Mouse (Mus musculus) layer of hippocampus, postnatal 10 days (tissue): Measurements from ENCODE around the gene Bcor. TPM values are rescaled to one million over a fixed set of nuclear protein-coding genes. Genes with fewer than 3 reads are reported as not detected.

Experiments used
- DNase-seq, 2 experiments: peaks; one replicate each; pipeline ENCODE4 v3.0.0; 2021; ENCODE audit warnings: low spot score in 2 of 2
- total RNA-seq, 2 experiments: library from RNA; stranded (reverse); gene quantifications; 2 replicates each; pipeline ENCODE4 v1.2.3; 2021

Gene Bcor
- total RNA-seq, 2 experiments from 2014 or later, result 18.2 to 18.5 TPM

- DNase-seq, result no peak
Observed at GRCm38 (mm10) chrX:12007832-12008540, 152.2 kb downstream of the Bcor start.

GRCm38 (mm10) chrX:12006882-12007753 lies 153.0 kb downstream of the Bcor start:
- peak in 1 of 2 experiments; percentile 49 for DNase-seq

GRCm38 (mm10) chrX:12006031-12006881 lies 153.9 kb downstream of the Bcor start:
- DNase-seq, result peak; percentile 56 to 64

- DNase-seq, result peak in 1 of 2 experiments; percentile 15
Observed at GRCm38 (mm10) chrX:12005181-12006030, 154.7 kb downstream of the Bcor start.

- DNase-seq, result no peak
Observed at GRCm38 (mm10) chrX:12004416-12004815, 155.7 kb downstream of the Bcor start.

GRCm38 (mm10) chrX:12003947-12004346 lies 156.2 kb downstream of the Bcor start:
- DNase-seq, result peak in 1 of 2 experiments; percentile 11

- no peak for DNase-seq
Observed at GRCm38 (mm10) chrX:12003539-12003938, 156.6 kb downstream of the Bcor start.

GRCm38 (mm10) chrX:12003106-12003505 lies 157.0 kb downstream of the Bcor start:
- DNase-seq, result peak in 1 of 2 experiments; percentile 14

- no peak for DNase-seq
Observed at GRCm38 (mm10) chrX:12002596-12002995, 157.6 kb downstream of the Bcor start.

- no peak for DNase-seq
Observed at GRCm38 (mm10) chrX:12001969-12002368, 158.2 kb downstream of the Bcor start.

- peak in 1 of 2 experiments; percentile 11 for DNase-seq
Observed at GRCm38 (mm10) chrX:12001336-12001735, 158.8 kb downstream of the Bcor start.

GRCm38 (mm10) chrX:12000620-12001019 lies 159.5 kb downstream of the Bcor start:
- no peak for DNase-seq

- DNase-seq, result peak in 1 of 2 experiments; percentile 21
Observed at GRCm38 (mm10) chrX:11999951-12000350, 160.2 kb downstream of the Bcor start.

- DNase-seq, result peak in 1 of 2 experiments; percentile 45
Observed at GRCm38 (mm10) chrX:11998934-11999336, 161.2 kb downstream of the Bcor start.

- DNase-seq, result no peak
Observed at GRCm38 (mm10) chrX:11996891-11997290, 163.3 kb downstream of the Bcor start.

GRCm38 (mm10) chrX:11996489-11996888 lies 163.7 kb downstream of the Bcor start:
- no peak for DNase-seq

- DNase-seq, result no peak
Observed at GRCm38 (mm10) chrX:11993641-11994419, 166.3 kb downstream of the Bcor start.

GRCm38 (mm10) chrX:11989471-11989870 lies 170.7 kb downstream of the Bcor start:
- DNase-seq, result no peak

- no peak for DNase-seq
Observed at GRCm38 (mm10) chrX:11988191-11988896, 171.8 kb downstream of the Bcor start.
